Mouse (Mus musculus) telencephalon, adult 2 months (tissue): ENCODE data around the gene Taok3.

Source experiments
- DNase-seq: peaks from one replicate; pipeline ENCODE4 v3.0.0-alpha.2; 2011; ENCODE audit warnings: low read depth, low spot score

The Taok3 gene

GRCm38 (mm10) chr5:117119777-117120488 is at the start of gene Taok3:
Gene Taok3 (plus strand): TSS chr5:117120129.
- peak; percentile 98 for DNase-seq

GRCm38 (mm10) chr5:117087718-117088117 is 32.2 kb upstream of the Taok3 start:
- DNase-seq: no peak

- no peak for DNase-seq
Measured at GRCm38 (mm10) chr5:117089147-117089546, 30.8 kb upstream of the Taok3 start.

- no peak for DNase-seq
Measured at GRCm38 (mm10) chr5:117089786-117090185, 30.1 kb upstream of the Taok3 start.

- DNase-seq: no peak
Measured at GRCm38 (mm10) chr5:117094431-117094830, 25.5 kb upstream of the Taok3 start.

- DNase-seq: no peak
Measured at GRCm38 (mm10) chr5:117096716-117097115, 23.2 kb upstream of the Taok3 start.

GRCm38 (mm10) chr5:117099008-117099407 is 20.9 kb upstream of the Taok3 start:
- no peak for DNase-seq

GRCm38 (mm10) chr5:117099742-117100141 is 20.2 kb upstream of the Taok3 start:
- no peak for DNase-seq

- no peak for DNase-seq
Measured at GRCm38 (mm10) chr5:117103194-117103929, 16.6 kb upstream of the Taok3 start.

- no peak for DNase-seq
Measured at GRCm38 (mm10) chr5:117104329-117104728, 15.6 kb upstream of the Taok3 start.

GRCm38 (mm10) chr5:117105761-117106160 is 14.2 kb upstream of the Taok3 start:
- DNase-seq: no peak

GRCm38 (mm10) chr5:117108292-117108691 is 11.6 kb upstream of the Taok3 start:
- no peak for DNase-seq

- DNase-seq: no peak
Measured at GRCm38 (mm10) chr5:117108731-117109130, 11.2 kb upstream of the Taok3 start.

- no peak for DNase-seq
Measured at GRCm38 (mm10) chr5:117109522-117109921, 10.4 kb upstream of the Taok3 start.

GRCm38 (mm10) chr5:117111064-117111773 is 8.7 kb upstream of the Taok3 start:
- DNase-seq: no peak

GRCm38 (mm10) chr5:117111774-117112112 is 8.2 kb upstream of the Taok3 start:
- no peak for DNase-seq

GRCm38 (mm10) chr5:117113330-117113729 is 6.6 kb upstream of the Taok3 start:
- no peak for DNase-seq

GRCm38 (mm10) chr5:117114581-117115192 is 5.2 kb upstream of the Taok3 start:
- no peak for DNase-seq

GRCm38 (mm10) chr5:117115193-117115767 is 4.6 kb upstream of the Taok3 start:
- DNase-seq: no peak

GRCm38 (mm10) chr5:117115836-117116366 is 4.0 kb upstream of the Taok3 start, which contains the start of gene Suds3:
Gene Suds3 (minus strand): TSS chr5:117116113.
- DNase-seq: peak; percentile 69

GRCm38 (mm10) chr5:117116660-117117059 is 3.3 kb upstream of the Taok3 start:
- no peak for DNase-seq
